Mouse (Mus musculus) cerebellum, adult (tissue): ENCODE measurements around the gene Capg.
A peak's percentile ranks its signal among the peaks of the same experiment; 100 is the strongest.

ENCODE experiments used
- ATAC-seq: cut with Nextera tagmentation; 2 replicates; pipeline ENCODE4 v1.9.2; 2017; ENCODE audit warnings: mild to moderate bottlenecking, moderate library complexity, mixed read lengths; ENCODE audit not compliant: insufficient number of reproducible peaks, low FRiP score, low TSS enrichment

Gene Capg

DNA sequence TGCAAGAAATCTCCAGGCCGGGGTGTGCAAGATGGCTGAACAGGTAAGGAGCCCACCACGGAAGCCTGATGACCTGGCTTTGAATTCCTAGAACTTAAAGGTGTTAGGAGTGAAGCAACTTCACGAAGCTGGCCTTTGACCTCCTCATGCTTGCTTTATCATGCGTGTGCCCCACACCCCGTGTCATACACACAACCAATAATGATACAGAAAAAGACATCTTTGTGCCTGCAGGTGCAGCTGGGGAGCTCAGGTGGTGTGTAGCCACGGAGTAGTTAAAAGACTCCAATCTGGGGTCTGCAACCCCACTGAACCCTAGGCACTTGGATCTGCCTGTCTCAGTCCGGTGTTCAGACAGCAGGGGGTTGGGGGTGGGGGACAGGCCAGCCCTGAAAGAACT is 21.3 kb downstream of the Capg start:
- ATAC-seq = no peak

GRCm38 (mm10) chr6:72566044-72566443 is 21.9 kb downstream of the Capg start:
- peak; percentile 77 for ATAC-seq

- no peak for ATAC-seq
Measured at GRCm38 (mm10) chr6:72567508-72567907, 23.3 kb downstream of the Capg start.

GRCm38 (mm10) chr6:72568736-72569135 is 24.5 kb downstream of the Capg start:
- ATAC-seq = no peak

GRCm38 (mm10) chr6:72570644-72571397 is 26.6 kb downstream of the Capg start:
- no peak for ATAC-seq

- no peak for ATAC-seq
Measured at GRCm38 (mm10) chr6:72571826-72572225, 27.6 kb downstream of the Capg start.

GRCm38 (mm10) chr6:72576041-72576440 is 31.9 kb downstream of the Capg start:
- ATAC-seq = no peak

GRCm38 (mm10) chr6:72581625-72582382 is 37.6 kb downstream of the Capg start:
- no peak for ATAC-seq

GRCm38 (mm10) chr6:72583211-72583839 is 39.1 kb downstream of the Capg start:
- no peak for ATAC-seq

- ATAC-seq = no peak
Measured at GRCm38 (mm10) chr6:72584154-72584553, 40.0 kb downstream of the Capg start.

DNA sequence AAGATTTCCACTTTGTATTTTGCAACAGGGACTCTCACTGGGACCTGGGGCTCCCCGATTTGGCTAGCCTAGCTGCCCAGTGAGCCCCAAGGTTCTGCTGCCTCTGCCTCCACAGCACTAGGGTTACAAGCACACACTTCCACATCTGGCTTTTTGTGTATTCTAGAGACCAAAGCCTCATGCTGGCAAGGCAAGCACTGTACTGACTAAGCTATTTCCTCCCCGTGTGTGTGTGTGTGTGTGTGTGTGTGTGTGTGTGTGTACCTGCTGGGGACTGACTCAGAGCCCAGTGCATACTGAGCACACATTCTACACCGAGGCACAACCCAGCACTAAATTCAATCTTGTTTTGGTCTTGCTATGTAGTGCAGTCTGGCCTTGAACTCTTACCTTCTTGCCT is 42.5 kb downstream of the Capg start:
- ATAC-seq = no peak

DNA sequence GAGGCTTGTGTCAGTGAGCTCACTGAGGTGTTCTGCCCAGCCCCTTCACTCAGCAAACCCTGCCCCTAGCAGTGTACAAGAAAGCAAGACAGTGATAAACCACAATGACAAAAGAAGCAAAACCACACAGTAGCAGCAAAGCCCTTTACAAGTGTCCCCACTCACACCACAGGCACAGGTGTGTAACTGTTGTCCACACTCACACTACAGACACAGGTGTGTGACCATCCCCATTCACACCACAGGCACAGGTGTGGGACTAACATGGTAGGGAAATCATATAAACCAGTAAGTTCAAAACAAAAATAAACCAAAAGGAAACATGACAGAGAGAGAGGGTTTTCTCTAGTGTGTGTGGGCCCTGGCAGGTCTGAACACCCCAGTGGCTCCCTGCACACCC is 44.1 kb downstream of the Capg start:
- ATAC-seq = no peak

GRCm38 (mm10) chr6:72590111-72590510 is 45.9 kb downstream of the Capg start:
- ATAC-seq = no peak

DNA sequence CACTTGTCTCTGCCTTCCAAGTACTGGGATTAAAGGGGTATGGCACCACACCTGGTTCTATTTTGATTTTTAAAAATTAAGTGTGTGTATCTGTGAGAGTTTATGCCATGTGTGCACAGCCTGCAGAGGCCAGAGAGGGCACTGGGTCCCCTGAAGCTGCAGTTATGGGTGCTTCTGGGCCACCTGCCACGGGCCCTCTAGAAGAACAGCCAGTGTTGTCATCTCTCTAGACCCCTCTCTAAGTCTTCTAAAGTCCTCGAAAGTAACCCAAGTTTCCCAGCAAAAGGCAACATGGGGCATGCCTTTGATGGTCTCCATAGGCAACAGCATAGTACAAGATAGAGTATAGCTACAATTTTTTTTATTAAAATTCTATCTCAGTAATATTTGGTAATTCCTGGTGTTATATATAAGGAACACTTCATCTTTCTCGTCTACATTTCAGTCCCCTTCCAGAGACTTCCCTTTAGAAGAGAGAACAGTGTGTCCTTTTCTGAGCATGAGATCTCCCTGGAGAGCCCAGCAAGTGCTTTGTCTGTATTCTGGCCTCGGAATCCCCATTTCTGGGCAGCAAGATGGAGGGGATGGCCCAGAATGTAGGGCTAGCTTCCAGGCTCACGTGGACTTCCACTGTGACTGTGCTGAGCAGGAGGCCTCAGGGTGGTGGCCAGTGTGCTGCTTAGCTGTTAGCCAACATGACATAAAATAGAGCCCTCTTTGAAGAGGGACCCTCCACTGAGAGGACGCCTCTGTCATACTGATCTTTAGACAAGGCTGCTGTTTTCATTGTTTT is 49.0 kb downstream of the Capg start:
- ATAC-seq = no peak

DNA sequence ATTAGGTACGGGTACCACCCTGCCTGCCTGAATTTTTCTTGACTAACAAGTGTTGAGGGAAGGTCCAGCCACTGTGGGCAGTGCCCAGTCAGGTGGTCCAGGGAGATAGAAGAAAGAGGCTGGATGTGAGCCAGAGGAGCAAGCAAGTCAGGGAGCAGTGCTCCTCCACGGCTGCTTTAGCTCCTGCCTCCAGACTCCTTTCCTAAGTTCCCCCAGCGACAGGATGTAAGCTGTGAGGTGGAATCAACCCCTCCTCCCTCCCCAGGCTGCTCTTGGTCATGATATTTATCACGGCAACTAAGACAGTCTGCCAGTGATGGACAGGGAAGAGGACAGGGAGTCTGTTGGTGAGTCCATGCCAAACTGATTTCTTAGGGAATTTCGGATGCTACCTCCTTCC is 49.7 kb downstream of the Capg start:
- no peak for ATAC-seq

- ATAC-seq = 0 out of 2 replicates have a peak, but pooled peaks have one; percentile 1
Measured at GRCm38 (mm10) chr6:72597083-72597874, 53.1 kb downstream of the Capg start.

DNA sequence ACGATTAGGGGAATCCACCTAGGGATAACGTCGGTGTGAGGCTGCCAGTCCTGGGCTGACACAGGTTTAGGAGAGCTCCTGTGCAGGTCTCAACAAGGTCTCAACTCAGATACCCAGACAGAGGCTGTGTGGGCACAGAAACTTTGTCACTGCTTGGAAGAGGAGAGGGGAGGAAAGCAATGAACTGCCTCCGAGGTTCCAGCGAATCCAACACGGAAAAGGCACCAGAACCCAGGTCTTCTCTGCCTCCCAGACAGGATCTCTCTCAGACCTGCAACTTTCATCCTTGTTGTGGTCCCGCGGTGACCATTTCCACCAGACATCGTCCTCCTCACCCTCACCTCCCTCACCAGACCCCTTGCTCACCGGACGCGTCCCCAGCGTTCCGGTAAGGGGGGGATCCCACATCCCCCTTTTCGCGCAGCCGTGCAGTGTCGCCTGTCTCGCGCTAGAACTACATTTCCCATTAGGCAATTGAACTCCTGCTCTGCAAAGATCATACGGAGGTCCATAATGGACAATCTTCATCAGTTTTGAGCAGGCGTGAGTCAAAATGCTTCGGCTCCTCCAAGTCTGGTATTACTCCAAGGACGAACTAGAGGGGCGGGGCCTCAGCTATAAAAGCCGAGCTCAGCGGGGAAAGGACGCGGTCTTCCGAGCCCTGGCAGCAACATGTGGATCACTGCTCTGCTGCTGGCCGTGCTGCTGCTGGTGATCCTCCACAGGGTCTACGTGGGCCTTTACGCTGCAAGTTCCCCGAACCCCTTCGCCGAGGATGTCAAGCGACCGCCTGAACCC is 54.0 kb downstream of the Capg start, which contains the start of the genes Elmod3 and Retsat:
Gene Elmod3 (minus strand): TSS at position 458 of the 798 bp plus-strand sequence.
Gene Retsat (plus strand): TSS at position 520 of the 798 bp plus-strand sequence.
- peak; percentile 77 for ATAC-seq

DNA sequence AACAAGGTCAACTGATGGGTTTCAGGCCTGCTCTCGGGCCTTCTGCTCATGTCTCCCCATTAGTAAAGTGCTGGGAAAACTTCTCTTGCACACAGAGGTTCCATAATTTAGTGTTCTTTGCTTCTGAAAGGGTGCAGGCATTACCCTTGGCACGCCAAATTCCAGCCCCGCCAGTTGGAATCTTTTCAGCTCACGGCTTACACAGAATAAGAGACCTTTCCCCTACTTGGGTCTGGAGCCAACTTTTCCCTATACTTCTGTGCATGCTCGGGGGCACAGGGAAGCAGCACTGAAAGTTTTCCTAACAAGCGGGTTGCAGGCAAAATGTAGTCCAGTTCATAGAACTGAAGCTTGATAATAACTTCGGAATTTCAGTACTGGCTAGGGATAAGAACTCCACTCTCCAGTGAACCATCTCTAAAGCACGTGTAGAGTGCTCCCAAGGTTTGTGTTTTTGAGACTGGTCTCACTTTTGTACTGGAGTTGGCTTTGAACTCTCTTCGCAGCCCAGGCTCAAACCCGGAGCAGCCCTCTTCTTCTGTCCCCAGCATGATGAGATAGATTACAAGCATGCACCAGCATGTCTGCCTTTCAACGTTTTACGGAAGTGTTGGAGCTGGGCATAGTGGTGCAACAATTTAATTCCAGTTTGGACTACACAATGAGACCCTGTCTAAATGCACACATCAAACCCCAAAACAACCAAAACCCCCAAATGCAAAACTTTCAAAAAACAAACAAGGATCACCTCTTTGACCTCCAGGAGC is 54.8 kb downstream of the Capg start:
- ATAC-seq = 0 out of 2 replicates have a peak, but pooled peaks have one; percentile 0
